Mouse (Mus musculus) forebrain, embryonic 13.5 days (tissue): ENCODE data around the gene Tut1. TPM values are rescaled to one million over a fixed set of nuclear protein-coding genes. Genes with fewer than 3 reads are reported as not detected.
"Not testable (repeated sequence)": the region's sequence is repeated elsewhere in the genome, so short reads cannot be mapped to it uniquely, and the experiment has no call there.

Experiments used
- ATAC-seq: fragments of 200-750 bp; cut with Nextera tagmentation; 2 replicates; pipeline ENCODE4 v1.8.0; 2017
- H3K27ac ChIP-seq: fragments of 300-500 bp; sonication (generic); 2 replicates; pipeline ENCODE4 v1.5.1; 2015; ENCODE audit warnings: inconsistent platforms, mild to moderate bottlenecking, moderate library complexity
- H3K27me3 ChIP-seq: fragments of 300-500 bp; sonication (generic); 2 replicates; pipeline ENCODE4 v1.6.1; 2015; ENCODE audit warnings: mild to moderate bottlenecking, inconsistent platforms
- H3K36me3 ChIP-seq: fragments of 300-500 bp; sonication (generic); 2 replicates; pipeline ENCODE4 v1.6.1; 2015; ENCODE audit warnings: mild to moderate bottlenecking, inconsistent platforms; ENCODE audit not compliant: poor library complexity, severe bottlenecking
- H3K4me1 ChIP-seq: fragments of 300-500 bp; sonication (generic); 2 replicates; pipeline ENCODE4 v1.6.1; 2015; ENCODE audit warnings: inconsistent platforms
- H3K4me2 ChIP-seq: fragments of 300-500 bp; sonication (generic); 2 replicates; pipeline ENCODE4 v1.6.1; 2015; ENCODE audit warnings: inconsistent platforms, mild to moderate bottlenecking, moderate library complexity
- H3K4me3 ChIP-seq: fragments of 300-500 bp; sonication (generic); 2 replicates; pipeline ENCODE4 v1.5.1; 2015; ENCODE audit warnings: mild to moderate bottlenecking, inconsistent platforms
- H3K9ac ChIP-seq: fragments of 300-500 bp; sonication (generic); 2 replicates; pipeline ENCODE4 v1.6.1; 2015; ENCODE audit warnings: mild to moderate bottlenecking, inconsistent platforms
- H3K9me3 ChIP-seq: fragments of 300-500 bp; sonication (generic); replicated peaks from 2 replicates; pipeline ENCODE4 v1.6.1; 2016; ENCODE audit warnings: inconsistent platforms
- WGBS: fragments of 180-500 bp; shearing (Covaris S2); methylation state at CpG from one replicate; pipeline ENCODE4 v1.1.7; 2015; 5-methylcytosine and 5-hydroxymethylcytosine counted together
- polyA plus RNA-seq: library from polyadenylated mRNA; unstranded; fragments of >200 nt; fragmentation: Nextera tagmentation; extraction: Ambion mirVana; gene quantifications from 2 replicates; pipeline ENCODE4 v1.2.1, GENCODE M21; 2015

The Tut1 gene
- polyA plus RNA-seq, 1 experiment from 2014 or later: 35.3 TPM

DNA sequence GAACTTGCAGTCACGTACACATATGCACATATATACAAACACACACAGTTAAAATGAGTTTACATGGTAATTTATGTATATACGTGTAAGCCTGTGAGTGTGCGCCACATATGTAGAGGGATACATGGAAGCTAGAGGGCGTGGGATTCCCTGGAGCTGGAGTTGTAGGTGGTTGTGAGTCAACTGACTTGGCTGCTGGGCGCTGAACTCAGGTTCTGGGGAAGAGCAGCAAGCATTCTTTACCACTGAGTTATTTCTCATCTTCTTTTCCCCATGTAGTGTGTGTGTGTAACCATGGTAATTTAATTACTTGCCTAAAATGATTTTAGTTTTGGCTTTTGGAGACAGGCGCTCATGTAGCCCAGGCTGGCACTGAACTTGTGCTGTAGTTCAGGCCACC is 43.0 kb downstream of the Tut1 start:
- H3K4me2 ChIP-seq: no peak overlapping the region
- H3K27me3 ChIP-seq: 0 out of 2 replicates have a peak, but pooled peaks cover 1% of the 10 kb centered on the region
- ATAC-seq: no peak
- H3K27ac ChIP-seq: no peak overlapping the region
- no peaks in the 10 kb centered on the region for H3K9me3 ChIP-seq
- H3K36me3 ChIP-seq: no peaks in the 10 kb centered on the region
- peaks cover 4% of the 10 kb centered on the region for H3K4me1 ChIP-seq
- 92% methylated on average over 6 of the region's 6 CpGs for WGBS
- H3K9ac ChIP-seq: no peak overlapping the region
- H3K4me3 ChIP-seq: no peak overlapping the region

DNA sequence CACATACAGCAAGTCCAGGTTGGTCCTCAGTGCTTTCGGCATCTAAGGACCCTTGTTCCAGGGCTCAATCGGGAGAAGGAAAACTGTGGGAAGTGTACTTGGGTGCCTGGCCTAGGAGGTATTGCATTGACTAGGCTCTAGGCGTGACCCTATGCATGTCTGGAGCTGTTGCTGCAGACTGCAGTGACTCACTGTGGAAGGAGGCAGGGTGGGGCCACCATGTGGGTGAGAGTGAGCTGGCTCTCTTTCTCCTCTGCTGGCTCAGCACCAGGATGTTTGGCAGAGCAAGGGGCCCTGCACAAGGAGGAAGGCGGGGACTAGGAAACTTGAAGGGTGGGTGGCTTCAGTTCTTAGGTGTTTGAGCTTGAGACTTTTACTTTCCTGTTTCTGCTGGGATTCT is 43.9 kb downstream of the Tut1 start:
- no peak overlapping the region for H3K4me2 ChIP-seq
- no peak overlapping the region for H3K9ac ChIP-seq
- H3K4me3 ChIP-seq: no peak overlapping the region
- peaks cover 2% of the 10 kb centered on the region for H3K4me1 ChIP-seq
- no peaks in the 10 kb centered on the region for H3K9me3 ChIP-seq
- ATAC-seq: peak; percentile 86
- no peaks in the 10 kb centered on the region for H3K36me3 ChIP-seq
- no peak overlapping the region for H3K27ac ChIP-seq
- WGBS: 79% methylated on average over 4 of the region's 4 CpGs
- H3K27me3 ChIP-seq: no peaks in the 10 kb centered on the region

DNA sequence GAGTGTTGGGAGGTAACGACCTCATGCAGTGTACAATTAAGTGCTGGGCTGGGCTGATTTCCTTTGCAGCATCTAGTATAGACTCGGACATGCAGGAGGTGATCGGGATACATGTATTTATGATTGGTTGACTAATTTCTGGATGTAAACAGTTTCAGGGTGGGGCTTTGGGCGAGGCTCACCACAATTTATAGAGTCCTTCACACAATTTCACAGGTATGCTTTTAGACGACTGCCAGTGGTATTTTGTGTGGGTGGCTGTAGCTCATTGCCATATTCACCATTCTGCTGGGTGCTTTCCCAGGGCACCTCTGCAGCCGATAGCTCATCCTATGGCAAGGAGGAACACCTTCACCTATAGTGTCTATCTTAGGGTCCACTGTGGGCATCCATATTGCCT is 44.9 kb downstream of the Tut1 start:
- H3K4me3 ChIP-seq: no peak overlapping the region
- H3K4me2 ChIP-seq: no peak overlapping the region
- no peak for ATAC-seq
- no peaks in the 10 kb centered on the region for H3K27me3 ChIP-seq
- H3K4me1 ChIP-seq: no peaks in the 10 kb centered on the region; the same call in 1 of the 2 replicates
- WGBS: 83% methylated on average over 6 of the region's 6 CpGs
- no peak overlapping the region for H3K9ac ChIP-seq
- H3K36me3 ChIP-seq: no peaks in the 10 kb centered on the region
- H3K9me3 ChIP-seq: no peaks in the 10 kb centered on the region
- no peak overlapping the region for H3K27ac ChIP-seq

DNA sequence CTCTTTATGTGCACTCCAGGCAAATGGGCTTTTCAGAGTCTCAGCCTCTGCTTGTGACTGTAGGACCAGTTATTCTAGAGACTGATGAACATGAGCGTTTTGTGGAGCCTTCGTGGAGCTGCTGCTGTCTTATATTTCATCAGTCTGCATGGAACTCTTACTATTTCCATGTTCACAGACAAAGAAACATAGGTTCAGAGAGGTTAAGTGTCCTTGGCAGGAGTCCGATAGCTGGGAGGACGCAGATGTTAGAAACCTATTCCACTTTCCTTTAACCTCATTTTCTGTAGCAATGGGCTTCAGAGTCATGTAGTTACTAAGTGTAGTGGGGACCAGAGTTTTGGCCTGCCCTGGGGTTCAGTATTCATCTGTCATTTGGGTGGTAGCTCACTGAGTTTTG is 45.6 kb downstream of the Tut1 start:
- no peaks in the 10 kb centered on the region for H3K36me3 ChIP-seq
- 94% methylated on average over 4 of the region's 4 CpGs for WGBS
- no peak overlapping the region for H3K27ac ChIP-seq
- H3K4me2 ChIP-seq: no peak overlapping the region
- H3K4me1 ChIP-seq: no peaks in the 10 kb centered on the region; the same call in 1 of the 2 replicates
- H3K4me3 ChIP-seq: no peak overlapping the region
- no peaks in the 10 kb centered on the region for H3K9me3 ChIP-seq
- no peaks in the 10 kb centered on the region for H3K27me3 ChIP-seq
- H3K9ac ChIP-seq: no peak overlapping the region
- ATAC-seq: no peak

DNA sequence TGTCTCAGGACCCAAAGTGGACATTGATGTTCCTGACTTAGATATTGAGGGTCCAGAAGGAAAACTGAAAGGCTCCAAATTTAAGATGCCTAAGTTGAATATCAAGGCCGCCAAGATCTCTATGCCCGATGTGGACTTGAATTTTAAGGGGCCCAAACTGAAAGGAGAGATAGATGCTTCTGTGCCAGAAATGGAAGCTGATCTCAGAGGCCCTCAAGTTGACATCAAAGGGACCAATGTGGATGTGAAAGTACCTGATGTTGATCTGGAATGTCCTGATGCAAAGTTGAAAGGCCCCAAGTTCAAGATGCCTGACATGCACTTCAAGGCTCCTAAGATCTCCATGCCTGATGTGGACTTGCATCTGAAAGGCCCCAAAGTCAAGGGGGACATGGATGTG is 53.3 kb downstream of the Tut1 start:
- H3K36me3 ChIP-seq, H3K9ac ChIP-seq, H3K27ac ChIP-seq, H3K4me2 ChIP-seq, H3K9me3 ChIP-seq, H3K27me3 ChIP-seq, H3K4me1 ChIP-seq, H3K4me3 ChIP-seq, ATAC-seq: not testable (repeated sequence)
- WGBS: 92% methylated on average over 2 of the region's 2 CpGs

Other genes starting within 250 kb of the Tut1 start
- gene Slc3a2, start 230.5 kb upstream of the Tut1 start, polyA plus RNA-seq: 135 and 143 TPM in 2 replicates
- 92.0 and 97.4 TPM in 2 replicates for gene Wdr74, start 218.0 kb upstream of the Tut1 start, polyA plus RNA-seq
- gene 1700092M07Rik, start 213.1 kb upstream of the Tut1 start, polyA plus RNA-seq: 1.9 and 3.7 TPM in 2 replicates
- 117 and 118 TPM in 2 replicates for gene Stx5a, start 212.4 kb upstream of the Tut1 start, polyA plus RNA-seq
- 194 and 211 TPM in 2 replicates for gene Nxf1, start 196.8 kb upstream of the Tut1 start, polyA plus RNA-seq
- gene Tmem223, start 182.9 kb upstream of the Tut1 start, polyA plus RNA-seq: 260 and 261 TPM in 2 replicates
- gene Tmem179b, start 179.4 kb upstream of the Tut1 start, polyA plus RNA-seq: 35.9 and 36.5 TPM in 2 replicates
- 30.1 and 33.0 TPM in 2 replicates for gene Taf6l, start 167.4 kb upstream of the Tut1 start, polyA plus RNA-seq
- 174 and 190 TPM in 2 replicates for gene Polr2g, start 155.3 kb upstream of the Tut1 start, polyA plus RNA-seq
- 7.9 and 8.5 TPM in 2 replicates for gene Zbtb3, start 151.3 kb upstream of the Tut1 start, polyA plus RNA-seq
- gene Ttc9c, start 134.5 kb upstream of the Tut1 start, polyA plus RNA-seq: 86.1 and 89.1 TPM in 2 replicates
- 6.4 and 6.8 TPM in 2 replicates for gene Hnrnpul2, start 133.8 kb upstream of the Tut1 start, polyA plus RNA-seq
- gene AC129217.1, start 124.1 kb upstream of the Tut1 start, polyA plus RNA-seq: not detected in 2 replicates
- gene Bscl2, start 116.4 kb upstream of the Tut1 start, polyA plus RNA-seq: 66.9 and 72.1 TPM in 2 replicates
- gene Gng3, start 114.7 kb upstream of the Tut1 start, polyA plus RNA-seq: 198 and 204 TPM in 2 replicates
- 0.28 and 0.39 TPM in 2 replicates for gene Lrrn4cl, start 103.1 kb upstream of the Tut1 start, polyA plus RNA-seq
- 188 and 194 TPM in 2 replicates for gene Ubxn1, start 82.4 kb upstream of the Tut1 start, polyA plus RNA-seq
- 61.8 and 64.6 TPM in 2 replicates for gene Uqcc3, start 72.9 kb upstream of the Tut1 start, polyA plus RNA-seq
- gene Lbhd1, start 70.1 kb upstream of the Tut1 start, polyA plus RNA-seq: 73.6 and 85.7 TPM in 2 replicates
- not detected in 2 replicates for gene Gm49403, start 69.9 kb upstream of the Tut1 start, polyA plus RNA-seq
- 92.5 and 97.7 TPM in 2 replicates for gene 1810009A15Rik, start 65.0 kb upstream of the Tut1 start, polyA plus RNA-seq
- not detected in 2 replicates for gene Gm49416, start 64.9 kb upstream of the Tut1 start, polyA plus RNA-seq
- 37.9 and 44.5 TPM in 2 replicates for gene Ints5, start 60.8 kb upstream of the Tut1 start, polyA plus RNA-seq
- gene Ganab, start 55.8 kb upstream of the Tut1 start, polyA plus RNA-seq: 83.6 and 91.5 TPM in 2 replicates
- 66.4 and 69.5 TPM in 2 replicates for gene B3gat3, start 33.5 kb upstream of the Tut1 start, polyA plus RNA-seq
- gene Rom1, start 24.5 kb upstream of the Tut1 start, polyA plus RNA-seq: 1.2 and 1.3 TPM in 2 replicates
- 8.9 and 9.6 TPM in 2 replicates for gene Eml3, start 24.3 kb upstream of the Tut1 start, polyA plus RNA-seq
- 178 and 180 TPM in 2 replicates for gene Mta2, start 12.0 kb upstream of the Tut1 start, polyA plus RNA-seq
- gene Eef1g, start 13.2 kb downstream of the Tut1 start, polyA plus RNA-seq: 369 and 373 TPM in 2 replicates
- gene Ahnak, start 35.4 kb downstream of the Tut1 start, polyA plus RNA-seq: 2.8 and 3.0 TPM in 2 replicates
- not detected in 2 replicates for gene Scgb1a1, start 134.1 kb downstream of the Tut1 start, polyA plus RNA-seq
- gene Asrgl1, start 181.8 kb downstream of the Tut1 start, polyA plus RNA-seq: 28.7 and 29.4 TPM in 2 replicates